In the genomic region with DNA sequence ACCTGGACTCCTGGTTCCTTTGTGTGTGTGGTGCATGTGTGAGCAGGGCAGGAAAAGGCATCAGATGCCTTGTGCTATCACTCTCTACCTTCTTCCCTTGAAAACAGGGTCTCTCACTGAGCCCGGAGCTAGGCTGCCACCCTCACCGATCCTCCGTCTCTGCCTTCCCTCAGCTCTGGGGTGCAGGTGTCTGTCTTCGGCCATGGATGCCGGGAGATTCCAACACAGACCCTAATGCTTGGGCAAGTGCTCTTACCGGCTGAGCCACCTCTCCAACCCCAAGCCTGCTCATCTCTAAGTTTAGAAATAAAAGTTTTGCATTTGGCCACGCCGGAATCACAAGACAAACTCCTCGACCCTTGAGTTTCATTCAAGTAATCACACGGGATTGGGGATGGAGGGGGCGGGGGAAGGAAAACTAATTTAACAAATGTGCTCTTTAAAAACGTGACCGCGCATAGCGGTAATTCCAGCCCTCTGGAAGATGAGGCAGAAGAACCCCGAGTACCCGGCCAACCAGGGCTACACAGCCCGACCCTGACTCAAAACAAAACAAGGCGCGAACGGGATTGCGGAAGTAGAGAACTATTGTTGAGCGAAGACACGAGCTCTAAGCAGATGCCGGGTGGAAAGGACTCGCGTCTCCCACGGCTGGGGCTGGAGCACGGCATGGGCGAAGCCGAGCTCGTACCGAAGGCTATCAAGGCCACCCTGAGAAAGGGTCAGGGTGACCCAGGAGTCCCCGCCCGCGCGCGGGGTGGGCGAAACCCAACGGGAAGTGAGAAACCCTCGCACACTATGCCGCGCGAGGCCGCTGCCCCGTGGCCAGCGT, we compare ENCODE assay signal across 8 mouse cellular contexts. TPM values are rescaled to one million over a fixed set of nuclear protein-coding genes. Genes with fewer than 3 reads are reported as not detected.
DNase-seq lines count a peak whose midpoint lies in the region; ATAC-seq and TF ChIP-seq lines count a peak whose summit lies in the region.

No protein-coding gene starts in this region.

- H3K27ac ChIP-seq in lung, embryonic 14.5 days (ENCODE audit: low read depth) = peak overlapping the region; percentile 58; the same call in 1 of the 2 replicates
- H3K27ac ChIP-seq in heart, embryonic 14.5 days (replicated peaks in 1 of 2; ENCODE audit: control insufficient read depth in 1 of 2, insufficient read depth in 1 of 2, low read depth in 2 of 2, low read length in 2 of 2) = peak overlapping the region; percentile 67 to 81
- H3K27ac ChIP-seq in liver, embryonic 15.5 days (replicated peaks) = peak overlapping the region; percentile 59
- peak overlapping the region; percentile 72 for H3K27ac ChIP-seq in stomach, embryonic 14.5 days (ENCODE audit: low read length)

- H3K9me3 ChIP-seq in lung, embryonic 14.5 days (ENCODE audit: low read depth, low read length) = no peaks in the 10 kb centered on the region
- no peaks in the 10 kb centered on the region for H3K9me3 ChIP-seq in heart, embryonic 14.5 days (ENCODE audit: control insufficient read depth, low read length)
- no peaks in the 10 kb centered on the region for H3K9me3 ChIP-seq in liver, embryonic 15.5 days (replicated peaks)
- no peaks in the 10 kb centered on the region for H3K9me3 ChIP-seq in stomach, embryonic 14.5 days (ENCODE audit: control insufficient read depth, low read depth, low read length)

- H3K4me1 ChIP-seq in lung, embryonic 14.5 days (ENCODE audit: insufficient read depth) = 0 out of 2 replicates have a peak, but pooled peaks cover 3% of the 10 kb centered on the region
- peaks cover 0 to 12% of the 10 kb centered on the region in 2 experiments; a peak in 3 of 4 replicates for H3K4me1 ChIP-seq in heart, embryonic 14.5 days (ENCODE audit: control insufficient read depth in 2 of 2, insufficient read depth in 2 of 2, low read length in 2 of 2)
- H3K4me1 ChIP-seq in liver, embryonic 15.5 days (replicated peaks) = peaks cover 28% of the 10 kb centered on the region
- no peaks in the 10 kb centered on the region for H3K4me1 ChIP-seq in stomach, embryonic 14.5 days (ENCODE audit: control insufficient read depth, insufficient read depth, low read length)

- peak overlapping the region; percentile 87 for H3K4me2 ChIP-seq in lung, embryonic 14.5 days
- peak overlapping the region; percentile 82 for H3K4me2 ChIP-seq in heart, embryonic 14.5 days (ENCODE audit: low read length)
- H3K4me2 ChIP-seq in liver, embryonic 15.5 days = peak overlapping the region; percentile 92
- H3K4me2 ChIP-seq in stomach, embryonic 14.5 days (replicated peaks; ENCODE audit: low read depth, low read length) = peak overlapping the region; percentile 84

- no peaks in the 10 kb centered on the region for H3K27me3 ChIP-seq in lung, embryonic 14.5 days (ENCODE audit: insufficient read depth, low read length)
- no peaks in the 10 kb centered on the region for H3K27me3 ChIP-seq in heart, embryonic 14.5 days (ENCODE audit: control insufficient read depth, insufficient read depth, low read length)
- no peaks in the 10 kb centered on the region for H3K27me3 ChIP-seq in liver, embryonic 15.5 days
- H3K27me3 ChIP-seq in stomach, embryonic 14.5 days (ENCODE audit: control insufficient read depth, insufficient read depth, low read length) = no peaks in the 10 kb centered on the region

- under 1% methylated on average over 47 of the region's 47 CpGs for WGBS in lung, embryonic 14.5 days
- under 1% methylated on average over 47 of the region's 47 CpGs for WGBS in heart, embryonic 14.5 days
- WGBS in liver, embryonic 15.5 days (ENCODE audit: insufficient replicate concordance) = under 1% methylated on average over 47 of the region's 47 CpGs
- WGBS in stomach, embryonic 14.5 days = under 1% methylated on average over 47 of the region's 47 CpGs

- H3K9ac ChIP-seq in lung, embryonic 14.5 days = peak overlapping the region; percentile 76
- peak overlapping the region; percentile 95 for H3K9ac ChIP-seq in heart, embryonic 14.5 days (ENCODE audit: low read length)
- H3K9ac ChIP-seq in liver, embryonic 15.5 days = peak overlapping the region; percentile 80
- H3K9ac ChIP-seq in stomach, embryonic 14.5 days (replicated peaks; ENCODE audit: low read depth, low read length) = peak overlapping the region; percentile 81

- ATAC-seq in lung, embryonic 14.5 days (ENCODE audit: insufficient read depth) = peak; percentile 71; the same call in 1 of the 2 replicates
- ATAC-seq in heart, embryonic 14.5 days (ENCODE audit: insufficient number of reproducible peaks, insufficient read depth, low FRiP score, low read depth) = peak; percentile 54
- peak; percentile 29 for ATAC-seq in liver, embryonic 15.5 days (ENCODE audit: insufficient read depth)
- ATAC-seq in stomach, embryonic 14.5 days (ENCODE audit: insufficient number of reproducible peaks, insufficient read depth, low FRiP score, low read depth) = peak; percentile 39; the same call in 1 of the 2 replicates

- peak; percentile 64 for DNase-seq in lung, embryonic 14.5 days
- DNase-seq in lung, postnatal 10 days = no peak
- peak; percentile 18 for DNase-seq in brain, adult 2 months (ENCODE audit: low read depth, low spot score)
- DNase-seq in cerebellum, adult 18-20 months = no peak
- DNase-seq in right cerebral cortex, postnatal 10 days (ENCODE audit: low spot score in 2 of 2) = no peak

- 0 out of 2 replicates have a peak, but pooled peaks cover 13% of the 10 kb centered on the region for H3K36me3 ChIP-seq in lung, embryonic 14.5 days (ENCODE audit: insufficient read depth)
- no peaks in the 10 kb centered on the region for H3K36me3 ChIP-seq in heart, embryonic 14.5 days (ENCODE audit: control insufficient read depth, insufficient read depth, low read length)
- H3K36me3 ChIP-seq in liver, embryonic 15.5 days (replicated peaks) = peaks cover 6% of the 10 kb centered on the region
- no peaks in the 10 kb centered on the region for H3K36me3 ChIP-seq in stomach, embryonic 14.5 days (ENCODE audit: control insufficient read depth, insufficient read depth, low read length)

- peak overlapping the region; percentile 92 for H3K4me3 ChIP-seq in lung, embryonic 14.5 days (ENCODE audit: low read depth, low read length)
- peak overlapping the region; percentile 91 to 99 for H3K4me3 ChIP-seq in heart, embryonic 14.5 days (ENCODE audit: control insufficient read depth in 1 of 2, insufficient read depth in 1 of 2, low read depth in 1 of 2, low read length in 2 of 2)
- H3K4me3 ChIP-seq in liver, embryonic 15.5 days (replicated peaks) = peak overlapping the region; percentile 87
- H3K4me3 ChIP-seq in stomach, embryonic 14.5 days (ENCODE audit: low read depth, low read length) = peak overlapping the region; percentile 97

- TF ChIP-seq CTCF in lung, embryonic 14.5 days (IDR thresholded peaks at IDR 0.05; ENCODE audit: low read depth) = no peak

RNA-seq across cellular contexts. Expression of a gene that starts 18.3 kb away (rescaled TPM):
- polyA plus RNA-seq in lung, embryonic 14.5 days (2014; fragmentation: Nextera tagmentation; extraction: Ambion mirVana) = 60.7 and 64.7 TPM in 2 replicates
- polyA plus RNA-seq in heart, embryonic 14.5 days (2014; fragmentation: Nextera tagmentation; extraction: Ambion mirVana) = 40.2 and 46.1 TPM in 2 replicates
- polyA plus RNA-seq in liver, embryonic 15.5 days (2015; fragmentation: Nextera tagmentation; extraction: Ambion mirVana) = 16.5 and 17.3 TPM in 2 replicates
- 55.4 and 57.6 TPM in 2 replicates for polyA plus RNA-seq in stomach, embryonic 14.5 days (2014; fragmentation: Nextera tagmentation; extraction: Ambion mirVana)

RNA-seq across cellular contexts. Expression of a gene that starts 22.6 kb away (rescaled TPM):
- polyA plus RNA-seq in lung, embryonic 14.5 days (2014; fragmentation: Nextera tagmentation; extraction: Ambion mirVana) = 9.8 and 10.6 TPM in 2 replicates
- 6.3 and 6.6 TPM in 2 replicates for polyA plus RNA-seq in heart, embryonic 14.5 days (2014; fragmentation: Nextera tagmentation; extraction: Ambion mirVana)
- polyA plus RNA-seq in liver, embryonic 15.5 days (2015; fragmentation: Nextera tagmentation; extraction: Ambion mirVana) = 3.7 and 4.3 TPM in 2 replicates
- 8.9 and 10.8 TPM in 2 replicates for polyA plus RNA-seq in stomach, embryonic 14.5 days (2014; fragmentation: Nextera tagmentation; extraction: Ambion mirVana)

Comparison
In these comparisons a context has a peak if more than half of its experiments do, and no peak if none do; other contexts are left out.
1. DNase-seq: peak in lung, embryonic 14.5 days (single experiment) and brain, adult 2 months (single experiment); none in lung, postnatal 10 days (single experiment), cerebellum, adult 18-20 months (0 of 2) and right cerebral cortex, postnatal 10 days (0 of 2).
2. Peak in every context shown above with its lines, with median percentiles within 50 percentile points of each other: ATAC-seq, H3K27ac ChIP-seq, H3K4me2 ChIP-seq, H3K4me3 ChIP-seq and H3K9ac ChIP-seq.